Mouse (Mus musculus) embryonic facial prominence, embryonic 11.5 days (tissue): Measurements from ENCODE around the gene Rgs10. TPM values are rescaled to one million over a fixed set of nuclear protein-coding genes. Genes with fewer than 3 reads are reported as not detected.

ENCODE experiments used
- ATAC-seq: fragments of 200-750 bp; cut with Nextera tagmentation; replicated peaks from 2 replicates; pipeline ENCODE4 v1.8.0; 2017; ENCODE audit warnings: low read depth; ENCODE audit not compliant: insufficient number of reproducible peaks, low FRiP score, low TSS enrichment
- DNase-seq: peaks from one replicate; pipeline ENCODE4 v3.0.0-alpha.2; 2015; ENCODE audit warnings: low spot score
- H3K27ac ChIP-seq: fragments of 300-500 bp; sonication (generic); replicated peaks from 2 replicates; pipeline ENCODE4 v1.5.1; 2014; ENCODE audit warnings: mild to moderate bottlenecking, low read depth, low read length, control low read depth
- H3K27me3 ChIP-seq: fragments of 300-500 bp; sonication (generic); 2 replicates; pipeline ENCODE4 v1.6.1; 2014; ENCODE audit warnings: mild to moderate bottlenecking, low read length, moderate library complexity, mixed read lengths; ENCODE audit not compliant: control insufficient read depth, insufficient read depth
- H3K36me3 ChIP-seq: fragments of 300-500 bp; sonication (generic); replicated peaks from 2 replicates; pipeline ENCODE4 v1.6.1; 2014; ENCODE audit warnings: low read depth, mild to moderate bottlenecking, low read length, moderate library complexity, mixed read lengths; ENCODE audit not compliant: control insufficient read depth, insufficient read depth
- H3K4me1 ChIP-seq: fragments of 300-500 bp; sonication (generic); 2 replicates; pipeline ENCODE4 v1.6.1; 2014; ENCODE audit warnings: low read length, mixed read lengths; ENCODE audit not compliant: control insufficient read depth, insufficient read depth
- H3K4me2 ChIP-seq: fragments of 300-500 bp; sonication (generic); 2 replicates; pipeline ENCODE4 v1.6.1; 2014; ENCODE audit warnings: low read depth, mild to moderate bottlenecking, control low read depth, low read length, moderate library complexity
- H3K4me3 ChIP-seq: fragments of 300-500 bp; sonication (generic); 2 replicates; pipeline ENCODE4 v1.5.1; 2014; ENCODE audit warnings: low read depth, low read length, control low read depth
- H3K9ac ChIP-seq: fragments of 300-500 bp; sonication (generic); replicated peaks from 2 replicates; pipeline ENCODE4 v1.6.1; 2014; ENCODE audit warnings: mild to moderate bottlenecking, control low read depth, low read length
- H3K9me3 ChIP-seq: fragments of 300-500 bp; sonication (generic); replicated peaks from 2 replicates; pipeline ENCODE4 v1.6.1; 2016; ENCODE audit warnings: mild to moderate bottlenecking, low read length, inconsistent platforms, mixed read lengths; ENCODE audit not compliant: control insufficient read depth
- WGBS: fragments of 180-500 bp; shearing (Covaris S2); extraction: QIAGEN DNeasy Blood & Tissue Kit; methylation state at CpG from one replicate; pipeline ENCODE4 v1.1.7; 2014; 5-methylcytosine and 5-hydroxymethylcytosine counted together
- polyA plus RNA-seq: library from polyadenylated mRNA; unstranded; fragments of >200 nt; fragmentation: Nextera tagmentation; extraction: Ambion mirVana; gene quantifications from 2 replicates; pipeline ENCODE4 v1.2.1, GENCODE M21; 2014

The Rgs10 gene
- polyA plus RNA-seq, 1 experiment from 2014 or later = 16.7 TPM

DNA sequence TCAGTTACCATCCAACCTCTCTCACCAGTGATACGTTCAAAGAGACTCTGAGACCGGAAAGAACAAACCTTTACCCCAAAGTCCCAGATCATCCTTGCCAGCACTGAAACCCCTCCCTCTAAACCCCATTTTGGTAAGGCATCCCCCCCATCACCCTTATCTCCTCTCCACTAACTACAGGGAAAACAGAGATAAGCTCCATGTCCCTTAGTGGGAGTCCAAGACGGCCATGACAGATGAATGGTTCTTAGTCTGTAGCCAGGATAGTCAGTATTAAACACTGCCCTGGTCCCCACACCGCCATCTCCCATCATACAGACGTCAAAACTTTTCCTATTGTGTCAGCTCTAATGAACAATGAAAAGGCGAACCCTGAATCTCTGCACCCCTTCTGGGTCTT lies 14.6 kb downstream of the Rgs10 start:
- WGBS = 88% methylated on average over 6 of the region's 6 CpGs
- no peak overlapping the region for H3K9ac ChIP-seq
- H3K4me1 ChIP-seq = no peaks in the 10 kb centered on the region
- DNase-seq (no peak), ATAC-seq (no peak)
- no peaks in the 10 kb centered on the region for H3K27me3 ChIP-seq
- no peak overlapping the region for H3K4me3 ChIP-seq
- H3K4me2 ChIP-seq = no peak overlapping the region
- no peak overlapping the region for H3K27ac ChIP-seq
- H3K9me3 ChIP-seq = no peaks in the 10 kb centered on the region
- no peaks in the 10 kb centered on the region for H3K36me3 ChIP-seq

- Histone ChIP-seq H3K27me3 (no peaks in the 10 kb centered on the region), H3K36me3 (no peaks in the 10 kb centered on the region), H3K4me2 (no peak overlapping the region), H3K4me1 (no peaks in the 10 kb centered on the region), H3K27ac (no peak overlapping the region), H3K4me3 (no peak overlapping the region), H3K9ac (no peak overlapping the region), H3K9me3 (no peaks in the 10 kb centered on the region)
- no peak for ATAC-seq
- DNase-seq = no peak
- WGBS = 77% methylated on average over 6 of the region's 6 CpGs
Measured at GRCm38 (mm10) chr7:128403586-128403985, 15.0 kb downstream of the Rgs10 start.

DNA sequence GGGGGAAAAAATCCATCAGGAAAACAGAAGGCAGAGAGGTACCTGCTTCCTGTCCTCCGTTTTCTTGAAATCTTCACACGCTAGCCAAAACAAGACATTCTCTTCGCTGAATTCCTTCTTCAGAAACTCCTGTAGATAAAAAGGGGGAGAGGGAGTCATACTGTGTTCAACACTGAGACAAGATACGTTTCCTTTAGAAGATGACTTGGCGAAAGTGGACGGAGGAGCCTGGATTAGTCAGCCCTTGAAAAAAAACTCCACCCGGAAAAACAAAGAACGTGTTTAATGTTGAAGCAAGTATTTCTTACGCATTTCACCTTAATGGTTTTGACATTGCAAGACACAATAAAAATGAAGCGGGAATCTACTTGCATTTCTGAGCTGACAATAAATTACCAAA lies 15.4 kb downstream of the Rgs10 start:
- H3K9ac ChIP-seq = no peak overlapping the region
- H3K9me3 ChIP-seq = no peaks in the 10 kb centered on the region
- no peak overlapping the region for H3K4me2 ChIP-seq
- ATAC-seq (no peak), DNase-seq (no peak)
- no peaks in the 10 kb centered on the region for H3K36me3 ChIP-seq
- no peak overlapping the region for H3K4me3 ChIP-seq
- no peaks in the 10 kb centered on the region for H3K27me3 ChIP-seq
- 85% methylated on average over 10 of the region's 10 CpGs for WGBS
- H3K4me1 ChIP-seq = no peaks in the 10 kb centered on the region
- no peak overlapping the region for H3K27ac ChIP-seq

DNA sequence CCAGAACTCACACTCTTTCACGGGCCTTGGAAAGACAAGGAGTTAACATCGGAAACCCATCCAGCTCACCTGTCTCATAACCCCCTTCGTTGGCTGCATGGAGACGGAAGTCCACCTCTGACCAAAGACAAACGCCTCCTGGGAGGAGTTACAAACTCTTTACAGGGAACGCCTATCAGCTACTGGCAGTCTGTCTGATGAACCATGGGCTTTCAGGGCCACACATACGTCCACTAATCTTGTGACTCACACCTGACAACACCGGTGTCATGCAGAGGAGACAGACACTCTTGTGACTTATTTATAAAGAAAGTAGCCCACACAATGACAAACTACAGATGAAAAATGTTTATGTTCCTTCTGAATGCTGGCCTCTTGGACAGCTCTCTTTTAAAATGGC lies 16.0 kb downstream of the Rgs10 start:
- ATAC-seq = no peak
- 89% methylated on average over 8 of the region's 8 CpGs for WGBS
- no peak overlapping the region for H3K4me3 ChIP-seq
- no peaks in the 10 kb centered on the region for H3K4me1 ChIP-seq
- DNase-seq = no peak
- H3K4me2 ChIP-seq = no peak overlapping the region
- H3K36me3 ChIP-seq = no peaks in the 10 kb centered on the region
- no peaks in the 10 kb centered on the region for H3K27me3 ChIP-seq
- no peak overlapping the region for H3K9ac ChIP-seq
- no peak overlapping the region for H3K27ac ChIP-seq
- no peaks in the 10 kb centered on the region for H3K9me3 ChIP-seq

DNA sequence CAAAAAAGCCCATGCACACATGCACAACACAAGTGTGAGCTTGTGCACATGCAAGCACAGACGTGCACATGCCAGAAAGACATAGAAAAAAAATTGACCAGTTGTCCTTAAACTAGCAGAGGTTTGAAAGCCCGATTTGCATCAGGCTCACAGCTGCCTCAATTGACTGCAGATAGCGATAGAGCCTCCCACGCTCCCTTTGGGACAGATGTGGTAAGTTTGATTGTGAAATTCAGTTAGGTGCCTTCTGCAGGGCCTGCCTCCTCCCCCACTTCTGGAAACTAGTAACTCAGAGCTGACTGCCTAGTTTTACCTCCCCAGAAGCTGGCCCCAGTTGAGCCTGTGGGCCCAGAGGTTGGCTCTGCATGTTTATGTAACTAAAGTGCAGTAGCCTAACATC lies 19.9 kb downstream of the Rgs10 start:
- no peak for DNase-seq
- no peaks in the 10 kb centered on the region for H3K4me1 ChIP-seq
- no peaks in the 10 kb centered on the region for H3K9me3 ChIP-seq
- no peak overlapping the region for H3K9ac ChIP-seq
- ATAC-seq = no peak
- WGBS = 74% methylated on average over 4 of the region's 4 CpGs
- H3K4me2 ChIP-seq = no peak overlapping the region
- H3K27me3 ChIP-seq = no peaks in the 10 kb centered on the region
- no peak overlapping the region for H3K27ac ChIP-seq
- no peaks in the 10 kb centered on the region for H3K36me3 ChIP-seq
- H3K4me3 ChIP-seq = no peak overlapping the region

DNA sequence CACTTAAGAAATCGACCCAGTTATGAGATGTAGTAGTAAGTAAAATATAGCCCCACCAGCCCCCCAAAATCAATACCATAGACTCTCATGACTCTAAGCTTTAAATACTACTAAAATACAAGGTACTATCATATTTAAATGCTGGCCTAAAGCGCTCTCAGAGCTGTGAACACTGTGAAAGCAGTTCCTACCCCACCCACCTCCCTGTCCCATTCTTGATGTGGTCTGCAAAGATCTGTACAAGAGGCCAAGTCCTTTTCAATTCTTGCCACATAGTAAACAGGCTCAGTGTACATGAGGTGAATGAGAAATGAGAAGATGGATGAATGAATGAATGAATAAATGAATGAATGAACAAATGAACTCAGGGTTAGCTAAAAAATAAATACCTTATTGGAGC lies 21.5 kb downstream of the Rgs10 start:
- H3K4me2 ChIP-seq = no peak overlapping the region
- H3K9me3 ChIP-seq = no peaks in the 10 kb centered on the region
- H3K4me3 ChIP-seq = no peak overlapping the region
- no peak overlapping the region for H3K27ac ChIP-seq
- H3K27me3 ChIP-seq = no peaks in the 10 kb centered on the region
- H3K4me1 ChIP-seq = no peaks in the 10 kb centered on the region
- DNase-seq (no peak), ATAC-seq (no peak)
- 63% methylated on average over 2 of the region's 2 CpGs for WGBS
- no peak overlapping the region for H3K9ac ChIP-seq
- H3K36me3 ChIP-seq = no peaks in the 10 kb centered on the region

DNA sequence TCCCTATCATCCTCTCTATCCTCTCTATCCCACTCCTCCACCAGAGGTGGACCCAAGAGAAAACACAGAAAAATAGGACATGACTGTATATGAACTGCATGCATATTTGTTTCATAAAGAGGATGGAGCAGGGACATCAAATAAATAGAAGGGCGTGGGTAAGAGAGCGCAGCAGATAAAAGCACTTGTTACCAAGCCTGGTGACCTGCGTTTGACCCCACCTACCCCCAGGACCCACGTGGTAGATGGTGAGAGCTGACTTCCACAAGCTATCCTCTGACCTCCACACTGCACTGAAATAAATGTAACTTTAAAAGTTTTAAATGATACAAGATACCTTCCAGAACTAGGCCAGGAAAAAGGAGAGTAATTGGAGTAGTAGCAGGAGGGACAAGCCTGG lies 24.8 kb downstream of the Rgs10 start:
- H3K9me3 ChIP-seq = no peaks in the 10 kb centered on the region
- H3K27me3 ChIP-seq = no peaks in the 10 kb centered on the region
- ATAC-seq (no peak), DNase-seq (no peak)
- no peak overlapping the region for H3K4me2 ChIP-seq
- no peak overlapping the region for H3K27ac ChIP-seq
- no peak overlapping the region for H3K9ac ChIP-seq
- H3K4me1 ChIP-seq = no peaks in the 10 kb centered on the region; the same call in 1 of the 2 replicates
- 65% methylated on average over 4 of the region's 4 CpGs for WGBS
- no peaks in the 10 kb centered on the region for H3K36me3 ChIP-seq
- no peak overlapping the region for H3K4me3 ChIP-seq

GRCm38 (mm10) chr7:128392972-128393314 lies 25.6 kb downstream of the Rgs10 start:
- H3K9me3 ChIP-seq = no peaks in the 10 kb centered on the region
- no peaks in the 10 kb centered on the region; the same call in 1 of the 2 replicates for H3K4me1 ChIP-seq
- no peak overlapping the region for H3K9ac ChIP-seq
- 42% methylated on average over 5 of the region's 5 CpGs for WGBS
- H3K27me3 ChIP-seq = no peaks in the 10 kb centered on the region
- H3K4me2 ChIP-seq = no peak overlapping the region
- no peaks in the 10 kb centered on the region for H3K36me3 ChIP-seq
- H3K27ac ChIP-seq = no peak overlapping the region
- no peak overlapping the region for H3K4me3 ChIP-seq
- no peak for ATAC-seq
- no peak for DNase-seq
